Mouse (Mus musculus) stomach, embryonic 15.5 days (tissue): ENCODE data around the gene Efcab1. TPM values are rescaled to one million over a fixed set of nuclear protein-coding genes. Genes with fewer than 3 reads are reported as not detected.
"Not testable (repeated sequence)": the region's sequence is repeated elsewhere in the genome, so short reads cannot be mapped to it uniquely, and the experiment has no call there.

Experiments
- ATAC-seq: fragments of 200-750 bp; cut with Nextera tagmentation; 2 replicates; pipeline ENCODE4 v1.8.0; 2017; ENCODE audit warnings: low read depth, moderate number of reproducible peaks, moderate TSS enrichment; ENCODE audit not compliant: insufficient read depth, low FRiP score
- H3K27ac ChIP-seq: fragments of 300-500 bp; sonication (generic); 2 replicates; pipeline ENCODE4 v1.5.1; 2015; ENCODE audit warnings: mild to moderate bottlenecking, inconsistent platforms
- H3K27me3 ChIP-seq: fragments of 300-500 bp; sonication (generic); replicated peaks from 2 replicates; pipeline ENCODE4 v1.6.1; 2015; ENCODE audit warnings: inconsistent platforms
- H3K36me3 ChIP-seq: fragments of 300-500 bp; sonication (generic); 2 replicates; pipeline ENCODE4 v1.6.1; 2015; ENCODE audit warnings: inconsistent platforms
- H3K4me1 ChIP-seq: fragments of 300-500 bp; sonication (generic); 2 replicates; pipeline ENCODE4 v1.6.1; 2015; ENCODE audit warnings: inconsistent platforms
- H3K4me2 ChIP-seq: fragments of 300-500 bp; sonication (generic); 2 replicates; pipeline ENCODE4 v1.6.1; 2015; ENCODE audit warnings: mild to moderate bottlenecking, inconsistent platforms
- H3K4me3 ChIP-seq: fragments of 300-500 bp; sonication (generic); replicated peaks from 2 replicates; pipeline ENCODE4 v1.5.1; 2015; ENCODE audit warnings: inconsistent platforms
- H3K9ac ChIP-seq: fragments of 300-500 bp; sonication (generic); 2 replicates; pipeline ENCODE4 v1.6.1; 2015; ENCODE audit warnings: inconsistent platforms
- H3K9me3 ChIP-seq: fragments of 300-500 bp; sonication (generic); 2 replicates; pipeline ENCODE4 v1.6.1; 2016; ENCODE audit warnings: inconsistent platforms
- WGBS: fragments of 180-500 bp; shearing (Covaris S2); methylation state at CpG from one replicate; pipeline ENCODE4 v1.1.7; 2015; 5-methylcytosine and 5-hydroxymethylcytosine counted together
- polyA plus RNA-seq: library from polyadenylated mRNA; unstranded; fragments of >200 nt; fragmentation: Nextera tagmentation; extraction: Ambion mirVana; gene quantifications from 2 replicates; pipeline ENCODE4 v1.2.1, GENCODE M21; 2015

Efcab1 gene
- 13.4 and 14.6 TPM in 2 replicates for polyA plus RNA-seq

DNA sequence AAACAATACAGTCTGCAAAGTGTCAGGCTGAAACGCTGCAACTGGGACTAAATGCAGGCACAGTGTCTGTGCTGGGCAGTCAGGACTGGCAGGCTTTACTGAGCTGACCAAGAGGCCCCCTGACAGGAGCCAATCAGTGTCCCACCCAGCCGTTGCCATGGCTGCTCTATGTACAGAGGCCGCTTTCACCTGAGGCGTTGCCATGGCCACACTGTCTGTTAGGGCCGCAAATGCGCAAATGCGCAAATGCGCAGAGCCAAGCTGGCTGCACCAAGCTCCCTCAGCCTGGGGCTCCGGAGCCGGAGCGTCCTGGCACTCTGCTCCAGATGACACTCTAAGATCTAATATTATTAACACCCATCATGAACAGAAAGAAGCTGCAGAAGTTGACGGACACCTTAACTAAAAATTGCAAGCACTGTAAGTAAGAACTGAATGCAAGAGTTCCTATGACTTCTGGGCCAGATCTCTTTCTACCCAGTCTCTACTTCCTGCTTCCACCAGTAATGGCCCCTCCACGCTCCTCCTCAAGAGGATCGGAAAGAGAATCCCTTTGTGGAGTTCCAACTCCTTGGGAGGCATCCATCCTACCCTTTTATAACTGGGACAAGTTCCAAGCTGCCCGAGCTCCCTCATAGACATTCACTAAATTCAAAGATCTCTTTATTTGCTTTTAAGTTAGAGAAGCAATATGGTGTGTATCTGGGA, at the start of gene Efcab1:
TSS of gene Efcab1 (plus strand) at position 214 of the 708 bp plus-strand sequence.
- Histone ChIP-seq H3K9ac (no peak within 1 kb of the TSS), H3K27ac (0 out of 2 replicates have a peak within 1 kb of the TSS, but pooled peaks have one; percentile 12), H3K4me1 (no peaks in the 10 kb centered on the region), H3K9me3 (no peaks in the 10 kb centered on the region), H3K27me3 (no peaks in the 10 kb centered on the region), H3K36me3 (no peaks in the 10 kb centered on the region), H3K4me2 (peak within 1 kb of the TSS; percentile 49), H3K4me3 (peak within 1 kb of the TSS; percentile 28)
- WGBS: 9% methylated on average over 15 of the region's 15 CpGs
- peak; percentile 99 for ATAC-seq

- no peak overlapping the region for H3K4me3 ChIP-seq
- H3K9me3 ChIP-seq: no peaks in the 10 kb centered on the region
- no peak overlapping the region for H3K27ac ChIP-seq
- no peaks in the 10 kb centered on the region for H3K36me3 ChIP-seq
- no peak overlapping the region for H3K9ac ChIP-seq
- H3K4me2 ChIP-seq: no peak overlapping the region
- H3K27me3 ChIP-seq: no peaks in the 10 kb centered on the region
- ATAC-seq: no peak
- no peaks in the 10 kb centered on the region for H3K4me1 ChIP-seq
Measured at GRCm38 (mm10) chr16:14859443-14859842, 47.0 kb upstream of the Efcab1 start.

DNA sequence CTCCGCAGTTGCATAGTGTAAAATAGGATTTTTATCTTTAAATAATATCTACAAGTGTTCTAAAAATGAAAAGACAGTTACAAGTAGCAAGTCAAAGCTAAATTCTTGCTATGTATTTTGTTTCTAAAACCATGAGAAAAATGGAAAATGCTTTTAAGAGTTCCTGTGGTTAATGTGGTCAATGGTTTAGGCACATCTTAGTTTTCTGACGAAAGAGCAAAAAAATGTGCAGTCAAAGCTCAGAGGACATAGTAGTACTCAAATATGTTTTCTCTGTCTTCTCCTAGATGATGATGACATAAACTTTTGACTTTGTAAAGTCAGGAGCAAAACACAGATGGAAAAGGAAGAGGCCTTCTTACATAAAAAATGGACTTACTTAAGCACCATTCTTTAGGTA, 21.5 kb upstream of the Efcab1 start:
- Histone ChIP-seq H3K27me3 (no peaks in the 10 kb centered on the region), H3K9me3 (no peaks in the 10 kb centered on the region), H3K36me3 (no peaks in the 10 kb centered on the region), H3K4me1 (no peaks in the 10 kb centered on the region), H3K4me2 (no peak overlapping the region), H3K4me3 (no peak overlapping the region), H3K27ac (no peak overlapping the region), H3K9ac (no peak overlapping the region)
- no peak for ATAC-seq
- 87% methylated on average over 2 of the region's 2 CpGs for WGBS

- no peak overlapping the region for H3K27ac ChIP-seq
- H3K4me1 ChIP-seq: no peaks in the 10 kb centered on the region
- no peak for ATAC-seq
- H3K4me2 ChIP-seq: no peak overlapping the region
- H3K36me3 ChIP-seq: no peaks in the 10 kb centered on the region
- H3K9me3 ChIP-seq: no peaks in the 10 kb centered on the region
- H3K9ac ChIP-seq: no peak overlapping the region
- 68% methylated on average over 1 of the region's 1 CpGs for WGBS
- no peaks in the 10 kb centered on the region for H3K27me3 ChIP-seq
- H3K4me3 ChIP-seq: no peak overlapping the region
Measured at GRCm38 (mm10) chr16:14885372-14885771, 21.0 kb upstream of the Efcab1 start.

- no peak overlapping the region for H3K27ac ChIP-seq
- no peak overlapping the region for H3K9ac ChIP-seq
- no peaks in the 10 kb centered on the region for H3K27me3 ChIP-seq
- no peaks in the 10 kb centered on the region for H3K36me3 ChIP-seq
- ATAC-seq: no peak
- H3K4me1 ChIP-seq: no peaks in the 10 kb centered on the region; the same call in 1 of the 2 replicates
- no peak overlapping the region for H3K4me3 ChIP-seq
- WGBS: 63% methylated on average over 3 of the region's 3 CpGs
- H3K4me2 ChIP-seq: no peak overlapping the region
- H3K9me3 ChIP-seq: no peaks in the 10 kb centered on the region
Measured at GRCm38 (mm10) chr16:14892492-14892891, 13.9 kb upstream of the Efcab1 start.

DNA sequence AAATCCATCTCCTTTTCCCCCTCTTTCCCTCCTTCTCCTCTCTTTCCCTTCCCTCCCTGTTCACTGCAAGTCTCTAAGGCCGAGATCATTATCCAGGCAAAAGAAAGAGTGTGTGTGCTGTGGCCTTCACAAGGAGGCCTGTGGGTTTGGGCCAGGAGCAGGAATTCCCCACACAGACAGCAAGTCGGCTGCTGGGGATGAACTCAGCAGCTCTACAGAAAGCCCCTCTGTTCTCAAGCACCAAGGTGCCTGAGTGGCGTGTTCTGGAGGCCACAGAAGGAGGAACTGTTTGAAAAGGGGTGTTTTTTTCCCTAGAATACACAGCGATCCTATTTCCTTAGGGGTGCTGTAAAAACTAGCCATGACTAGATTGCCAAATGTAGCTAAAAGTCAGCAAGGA, 12.5 kb upstream of the Efcab1 start:
- no peaks in the 10 kb centered on the region; the same call in 1 of the 2 replicates for H3K4me1 ChIP-seq
- ATAC-seq: no peak
- no peak overlapping the region for H3K4me2 ChIP-seq
- no peak overlapping the region for H3K9ac ChIP-seq
- no peaks in the 10 kb centered on the region for H3K36me3 ChIP-seq
- H3K27me3 ChIP-seq: no peaks in the 10 kb centered on the region
- H3K9me3 ChIP-seq: no peaks in the 10 kb centered on the region
- no peak overlapping the region for H3K4me3 ChIP-seq
- H3K27ac ChIP-seq: peak overlapping the region; percentile 73
- 35% methylated on average over 4 of the region's 4 CpGs for WGBS

DNA sequence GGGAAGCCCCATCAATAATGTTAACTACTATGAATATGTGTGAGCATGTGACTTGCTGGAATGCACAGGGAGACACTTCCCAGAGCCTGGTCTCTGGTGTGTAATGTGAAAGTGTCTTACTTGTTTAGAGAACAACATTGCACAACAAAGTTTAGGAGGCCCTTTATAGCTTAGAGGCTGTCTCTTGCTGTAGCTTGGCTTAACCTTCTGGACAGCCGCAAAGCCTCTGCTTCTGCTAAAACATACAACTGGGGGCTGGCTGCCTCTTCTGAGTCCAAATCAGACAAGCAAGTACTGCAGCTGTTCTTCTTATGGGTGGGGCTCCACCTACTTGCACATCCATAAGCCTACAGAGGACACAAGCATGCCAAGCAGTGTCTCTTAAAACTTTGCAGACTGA, 11.7 kb upstream of the Efcab1 start:
- no peaks in the 10 kb centered on the region for H3K9me3 ChIP-seq
- no peaks in the 10 kb centered on the region for H3K27me3 ChIP-seq
- H3K4me1 ChIP-seq: no peaks in the 10 kb centered on the region; the same call in 1 of the 2 replicates
- H3K36me3 ChIP-seq: no peaks in the 10 kb centered on the region
- H3K4me3 ChIP-seq: no peak overlapping the region
- H3K27ac ChIP-seq: peak overlapping the region; percentile 49; the same call in 1 of the 2 replicates
- peak; percentile 77 for ATAC-seq
- WGBS: 47% methylated on average over 1 of the region's 1 CpGs
- H3K9ac ChIP-seq: no peak overlapping the region
- H3K4me2 ChIP-seq: no peak overlapping the region

- WGBS: 38% methylated on average over 2 of the region's 2 CpGs
- Histone ChIP-seq H3K27me3 (no peaks in the 10 kb centered on the region), H3K9ac (no peak overlapping the region), H3K9me3 (no peaks in the 10 kb centered on the region), H3K4me2 (no peak overlapping the region), H3K4me1 (no peaks in the 10 kb centered on the region; the same call in 1 of the 2 replicates), H3K4me3 (no peak overlapping the region), H3K27ac (peak overlapping the region; percentile 49; the same call in 1 of the 2 replicates), H3K36me3 (no peaks in the 10 kb centered on the region)
- ATAC-seq: no peak
Measured at GRCm38 (mm10) chr16:14895543-14895942, 10.9 kb upstream of the Efcab1 start.

DNA sequence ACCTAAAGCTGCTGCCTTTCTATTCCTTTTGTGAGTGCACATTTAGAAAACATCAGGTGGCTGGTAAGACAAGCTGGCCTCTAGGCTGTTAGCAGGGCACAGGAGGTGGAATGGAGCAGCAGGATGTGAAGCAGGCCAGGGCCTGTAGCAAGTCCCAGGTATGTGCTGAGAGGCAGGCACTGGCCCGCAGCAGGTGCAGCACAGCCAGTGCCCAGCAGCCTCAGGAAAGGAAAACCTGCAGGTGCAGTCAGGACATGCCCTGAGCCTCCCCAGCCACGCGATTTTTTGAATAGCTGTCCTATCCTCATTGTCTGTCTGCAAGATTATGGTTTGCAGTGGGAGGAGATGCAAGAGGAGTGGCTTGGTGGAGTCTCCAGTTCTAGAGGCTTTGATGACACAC, 24.3 kb downstream of the Efcab1 start:
- WGBS: 53% methylated on average over 3 of the region's 3 CpGs
- not testable (repeated sequence) for H3K9ac ChIP-seq, H3K4me3 ChIP-seq, ATAC-seq, H3K4me2 ChIP-seq, H3K9me3 ChIP-seq, H3K36me3 ChIP-seq, H3K4me1 ChIP-seq, H3K27me3 ChIP-seq
- H3K27ac ChIP-seq: peak overlapping the region; percentile 16; the same call in 1 of the 2 replicates

- not testable (repeated sequence) for H3K4me3 ChIP-seq, H3K4me2 ChIP-seq, H3K36me3 ChIP-seq, H3K27me3 ChIP-seq, H3K9ac ChIP-seq, H3K9me3 ChIP-seq
- H3K27ac ChIP-seq: peak overlapping the region; percentile 32; the same call in 1 of the 2 replicates
- H3K4me1 ChIP-seq: peaks cover 10% of the 10 kb centered on the region; the same call in 1 of the 2 replicates
- peak; percentile 40; the same call in 1 of the 2 replicates for ATAC-seq
- 47% methylated on average over 7 of the region's 7 CpGs for WGBS
Measured at GRCm38 (mm10) chr16:14936478-14937166, 30.2 kb downstream of the Efcab1 start.

DNA sequence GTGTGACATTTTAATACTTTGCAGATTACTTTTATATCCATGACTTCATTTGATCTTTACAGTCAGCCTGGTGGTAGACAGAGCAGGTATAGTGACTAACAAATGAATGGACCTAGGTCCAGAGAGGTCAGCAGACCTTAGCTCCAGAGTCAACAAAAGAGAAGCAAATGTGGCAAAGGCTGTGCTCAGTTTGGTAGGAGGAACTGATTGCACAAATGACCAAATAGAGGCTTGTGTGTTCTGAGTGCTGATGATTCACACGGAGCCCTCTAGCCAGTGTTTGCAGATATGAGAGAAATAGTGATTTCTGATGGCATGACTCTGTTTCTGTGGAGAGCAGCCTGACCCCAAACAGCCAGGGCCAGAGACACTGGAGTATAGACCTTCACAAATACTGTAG, 33.1 kb downstream of the Efcab1 start:
- H3K36me3 ChIP-seq: no peaks in the 10 kb centered on the region
- no peak overlapping the region for H3K9ac ChIP-seq
- no peak overlapping the region for H3K4me3 ChIP-seq
- peak overlapping the region; percentile 68 for H3K27ac ChIP-seq
- peak; percentile 42; the same call in 1 of the 2 replicates for ATAC-seq
- H3K27me3 ChIP-seq: no peaks in the 10 kb centered on the region
- 46% methylated on average over 1 of the region's 1 CpGs for WGBS
- no peak overlapping the region for H3K4me2 ChIP-seq
- peaks cover 10% of the 10 kb centered on the region; the same call in 1 of the 2 replicates for H3K4me1 ChIP-seq
- no peaks in the 10 kb centered on the region for H3K9me3 ChIP-seq
